Mouse (Mus musculus): ENCODE measurements around the gene Pcsk5.
A peak's percentile ranks its signal among the peaks of the same experiment; 100 is the strongest.
"Not testable (repeated sequence)": the region's sequence is repeated elsewhere in the genome, so short reads cannot be mapped to it uniquely, and the experiment has no call there.

The Pcsk5 gene

GRCm38 (mm10) chr19:17473138-17473537 is 364.3 kb downstream of the Pcsk5 start:
- not testable (repeated sequence) for DNase-seq (ENCODE audit: low spot score)

DNA sequence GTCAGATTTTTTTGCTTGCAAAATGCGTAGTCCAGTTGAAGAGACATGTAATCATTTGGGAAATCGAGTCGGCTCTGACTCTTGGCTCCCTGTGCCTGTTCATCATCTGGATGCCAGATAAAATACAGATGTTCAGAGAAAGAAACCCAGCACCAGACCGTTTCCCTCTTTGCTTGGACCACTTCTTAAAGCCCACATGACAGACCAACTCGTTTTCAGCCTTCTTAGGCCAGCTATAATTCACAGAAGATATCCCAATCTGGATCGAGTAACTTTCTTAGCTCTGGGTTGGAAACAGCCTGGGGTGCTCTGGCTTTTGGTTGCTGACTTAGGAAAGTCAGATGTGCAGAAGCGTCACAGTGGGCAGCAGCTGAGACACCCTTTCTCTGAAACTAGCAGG is 365.6 kb downstream of the Pcsk5 start:
- no peak for DNase-seq (ENCODE audit: low spot score)

GRCm38 (mm10) chr19:17471196-17471595 is 366.2 kb downstream of the Pcsk5 start:
- DNase-seq (ENCODE audit: low spot score), result no peak

DNA sequence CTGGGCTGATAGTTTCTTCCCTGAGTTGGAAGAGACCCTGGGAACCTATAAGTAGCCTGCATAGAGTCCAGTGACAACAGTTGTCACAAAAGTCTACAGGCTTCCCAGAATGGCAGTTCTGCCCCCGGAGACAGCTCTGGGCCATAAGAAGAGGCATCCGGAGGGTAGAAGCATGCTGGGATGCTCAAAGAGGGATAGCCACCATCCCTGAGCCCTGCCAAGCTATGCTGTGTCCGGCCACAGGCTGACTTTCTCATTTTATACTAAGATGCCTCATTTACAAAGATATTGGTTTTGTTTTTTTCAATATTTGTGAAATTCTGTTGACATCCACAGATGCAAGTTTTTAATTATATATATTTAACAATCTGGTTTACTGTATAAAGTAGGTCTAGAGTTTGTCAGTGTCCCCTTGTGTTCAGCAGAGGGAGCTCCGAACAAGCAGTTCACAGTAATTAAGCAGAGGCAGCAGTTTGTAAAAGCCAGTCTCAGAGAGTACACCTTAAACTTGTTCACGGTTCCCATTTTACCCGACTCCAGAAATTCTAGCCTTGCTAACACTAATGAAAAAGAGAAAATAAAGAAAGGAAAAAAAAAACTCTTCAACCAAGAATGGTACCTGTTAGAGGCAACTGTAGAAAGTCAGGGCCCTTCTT is 369.7 kb downstream of the Pcsk5 start:
- no peak for DNase-seq (ENCODE audit: low spot score)

GRCm38 (mm10) chr19:17452001-17452400 is 385.4 kb downstream of the Pcsk5 start:
- DNase-seq (ENCODE audit: low spot score), result no peak

DNA sequence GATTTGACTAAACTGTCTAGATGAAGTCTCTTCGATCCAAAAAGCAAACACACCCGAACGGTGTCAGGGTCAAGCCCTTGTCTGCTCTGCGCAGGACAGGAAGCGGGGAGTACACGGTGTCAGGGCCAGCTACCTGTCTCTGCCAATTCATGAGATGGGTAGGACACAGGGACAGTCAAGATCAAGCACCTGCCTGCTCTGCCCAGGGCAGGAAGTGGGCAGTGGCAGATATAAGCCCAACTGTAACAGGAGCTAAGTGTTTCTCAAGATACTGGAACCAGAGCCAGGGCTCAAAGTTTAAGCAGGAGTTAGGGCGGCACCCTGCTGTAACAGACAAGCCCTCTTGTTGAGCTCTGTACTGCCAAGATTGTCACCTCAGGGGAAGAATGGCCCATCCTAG is 393.9 kb downstream of the Pcsk5 start:
- no peak for DNase-seq (ENCODE audit: low spot score)

DNA sequence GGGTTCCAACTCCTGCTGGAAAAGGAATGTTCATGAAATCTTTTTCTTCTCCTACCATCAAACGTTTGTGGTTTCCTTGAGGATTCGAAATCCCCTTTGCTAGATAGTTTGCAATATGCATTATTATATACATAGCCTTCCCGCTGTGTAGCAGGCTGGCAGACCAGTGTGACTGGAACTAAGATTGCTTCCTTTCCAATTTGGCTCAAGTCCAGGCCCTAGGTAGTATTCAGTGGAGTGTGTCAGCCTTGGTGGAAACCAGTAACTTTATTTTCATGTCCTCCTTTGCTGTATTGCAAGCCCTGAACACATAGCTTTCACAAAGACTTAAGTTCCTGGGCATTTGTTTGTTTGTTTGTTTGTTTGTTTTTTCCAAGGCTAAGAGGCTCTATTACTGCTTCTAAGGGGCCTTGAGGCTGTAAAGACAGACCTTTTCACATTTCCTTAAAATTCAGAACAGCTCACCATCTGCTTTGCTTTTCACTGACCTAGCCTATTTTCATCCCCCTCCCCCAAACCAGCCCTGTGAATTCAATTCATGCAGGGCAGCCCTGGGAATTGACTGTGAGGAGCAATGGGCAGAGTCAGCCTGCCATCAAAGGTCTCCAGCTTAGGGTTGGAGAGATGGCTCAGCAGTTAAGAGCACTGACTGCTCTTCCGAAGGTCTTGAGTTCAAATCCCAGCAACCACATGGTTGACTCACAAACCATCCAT is 397.8 kb downstream of the Pcsk5 start:
- DNase-seq (ENCODE audit: low spot score), result no peak

DNA sequence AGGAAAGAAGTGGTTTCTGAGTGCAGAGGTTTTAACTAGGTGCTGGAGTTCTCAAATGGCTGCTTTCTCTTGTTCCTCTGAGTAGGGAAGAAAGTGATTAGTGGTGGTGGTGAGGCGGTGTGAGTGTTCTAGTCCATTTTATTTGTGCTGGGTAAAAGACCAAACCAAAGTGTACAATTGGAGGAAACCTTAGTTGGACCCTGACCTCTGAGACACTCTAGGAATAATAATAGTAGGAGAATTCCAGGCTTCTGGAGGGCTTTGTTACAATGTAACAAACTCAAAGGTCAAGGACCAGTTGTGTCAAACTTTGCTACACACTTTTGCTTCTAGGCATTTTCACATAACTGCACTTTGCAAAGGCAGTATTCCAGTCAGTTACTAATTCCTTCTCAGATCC is 400.8 kb downstream of the Pcsk5 start:
- DNase-seq (ENCODE audit: low spot score), result peak; percentile 10

GRCm38 (mm10) chr19:17428561-17428914 is 408.9 kb downstream of the Pcsk5 start:
- DNase-seq (ENCODE audit: low spot score), result no peak

DNA sequence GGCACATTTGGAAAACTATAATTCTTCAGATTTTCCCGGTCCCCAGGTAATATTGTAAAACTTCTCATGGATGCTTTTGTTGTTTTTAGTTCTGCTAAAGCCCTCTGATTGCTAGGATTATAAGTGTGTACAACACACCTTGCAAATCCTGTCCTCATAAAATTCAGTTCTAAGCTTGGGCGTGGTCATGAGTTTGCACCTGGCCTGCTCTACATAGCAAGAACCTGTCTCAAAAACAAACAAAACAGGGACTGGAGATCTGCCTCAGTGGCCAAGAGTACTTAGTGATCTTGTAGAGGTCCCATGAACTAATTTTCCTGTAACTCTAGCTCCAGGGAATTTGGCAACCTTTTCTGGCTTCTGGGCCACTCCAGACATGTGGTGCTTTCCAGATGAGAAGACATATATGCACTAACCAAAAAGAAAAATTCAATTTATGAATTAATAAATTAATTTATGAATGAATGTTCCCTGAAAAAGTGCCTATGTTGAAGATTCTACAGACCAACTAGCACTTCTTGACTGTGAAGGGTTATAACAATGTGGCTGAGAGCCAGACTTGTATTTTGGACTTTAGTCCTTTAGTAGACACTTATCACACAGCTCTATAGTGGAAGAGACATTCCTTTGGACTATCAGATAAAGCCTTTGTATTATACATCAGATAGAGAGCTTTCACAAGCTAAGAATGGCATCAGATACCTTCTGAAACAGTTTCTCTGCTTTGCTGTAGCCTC is 409.4 kb downstream of the Pcsk5 start:
- no peak for DNase-seq (ENCODE audit: low spot score)

DNA sequence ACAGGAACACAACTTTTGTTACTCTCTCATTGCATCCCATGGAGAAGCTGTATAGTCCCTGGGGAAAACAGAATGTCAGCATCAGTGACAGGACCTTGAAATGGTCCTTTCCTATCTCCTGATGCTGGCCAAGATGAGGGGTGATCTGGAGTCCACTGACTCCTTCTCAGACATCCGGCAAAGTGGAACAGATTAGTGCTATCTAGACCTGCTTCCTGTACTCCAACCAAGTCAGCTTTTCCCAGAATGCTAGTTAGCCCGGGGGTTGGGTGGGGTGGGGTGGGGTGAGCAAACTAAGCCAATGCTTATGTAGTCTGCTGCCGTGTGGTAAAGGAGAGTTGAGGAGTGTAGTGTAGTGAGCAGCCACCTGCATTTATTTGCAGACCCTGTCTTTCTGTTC is 414.1 kb downstream of the Pcsk5 start:
- DNase-seq (ENCODE audit: low spot score), result no peak

DNA sequence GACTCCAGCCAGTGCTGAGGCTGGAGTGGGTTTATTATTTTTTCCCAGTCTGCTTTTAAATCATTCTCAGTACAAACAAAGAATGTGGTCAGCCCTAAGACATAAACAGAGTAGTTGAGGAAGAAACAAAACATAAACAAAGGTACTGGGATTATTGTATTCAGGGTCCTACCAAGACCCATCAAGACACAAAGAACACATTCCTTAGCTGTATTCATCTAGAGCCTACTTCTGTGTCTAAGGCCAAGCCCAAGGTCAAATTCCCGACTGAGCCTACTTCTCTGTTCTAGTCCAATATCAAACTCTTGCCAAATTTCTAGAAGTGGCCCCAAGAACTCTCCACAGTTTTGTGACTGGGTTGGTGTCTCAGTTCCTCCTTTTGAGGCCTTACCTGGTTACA is 419.6 kb downstream of the Pcsk5 start:
- no peak for DNase-seq (ENCODE audit: low spot score)

- no peak for DNase-seq (ENCODE audit: low spot score)
Observed at GRCm38 (mm10) chr19:17412915-17413459, 424.4 kb downstream of the Pcsk5 start.

- DNase-seq (ENCODE audit: low spot score), result no peak
Observed at GRCm38 (mm10) chr19:17410465-17411065, 426.9 kb downstream of the Pcsk5 start.

DNA sequence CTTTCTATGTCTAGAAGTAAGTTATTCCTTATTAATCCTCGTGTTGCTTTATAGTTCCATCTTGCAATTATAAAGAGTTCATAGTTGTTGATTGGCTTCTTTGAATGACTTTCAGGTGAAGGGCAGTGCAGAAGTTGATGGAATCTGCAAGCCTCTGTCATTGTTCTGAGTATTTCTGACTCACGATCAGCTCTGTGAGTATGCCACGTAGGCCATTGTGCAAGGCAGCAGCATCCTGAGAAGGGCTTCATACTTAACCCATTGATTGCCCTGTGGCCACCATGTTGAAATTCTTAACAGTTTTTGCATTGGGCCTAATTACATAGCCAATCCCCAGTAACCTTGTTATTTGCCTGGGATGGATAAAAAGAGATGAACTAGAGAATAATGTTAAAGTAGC is 428.1 kb downstream of the Pcsk5 start:
- DNase-seq (ENCODE audit: low spot score), result no peak

- DNase-seq (ENCODE audit: low spot score), result no peak
Observed at GRCm38 (mm10) chr19:17408591-17408990, 428.8 kb downstream of the Pcsk5 start.

GRCm38 (mm10) chr19:17406823-17407222 is 430.6 kb downstream of the Pcsk5 start:
- no peak for DNase-seq (ENCODE audit: low spot score)

DNA sequence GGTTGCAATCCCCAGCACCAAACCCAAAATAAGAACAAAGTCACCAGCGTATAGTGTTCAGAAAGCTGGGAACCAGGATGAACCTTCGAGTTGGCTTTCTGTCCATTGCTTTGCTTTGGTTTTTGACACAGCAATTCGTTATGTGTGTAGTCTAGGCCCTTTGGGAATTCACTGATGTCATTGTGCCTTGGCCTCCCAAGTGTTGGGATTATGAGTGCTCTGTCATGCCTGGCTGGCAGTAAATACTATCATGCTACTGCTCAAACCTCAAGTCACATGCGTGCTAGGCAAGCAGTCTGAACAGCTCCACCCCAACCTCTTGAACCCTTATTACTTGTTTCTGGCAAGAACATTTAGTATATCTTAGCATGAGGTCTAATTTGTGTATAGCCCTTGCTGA is 434.3 kb downstream of the Pcsk5 start:
- no peak for DNase-seq (ENCODE audit: low spot score)

GRCm38 (mm10) chr19:17400571-17400970 is 436.9 kb downstream of the Pcsk5 start:
- DNase-seq (ENCODE audit: low spot score), result no peak

DNA sequence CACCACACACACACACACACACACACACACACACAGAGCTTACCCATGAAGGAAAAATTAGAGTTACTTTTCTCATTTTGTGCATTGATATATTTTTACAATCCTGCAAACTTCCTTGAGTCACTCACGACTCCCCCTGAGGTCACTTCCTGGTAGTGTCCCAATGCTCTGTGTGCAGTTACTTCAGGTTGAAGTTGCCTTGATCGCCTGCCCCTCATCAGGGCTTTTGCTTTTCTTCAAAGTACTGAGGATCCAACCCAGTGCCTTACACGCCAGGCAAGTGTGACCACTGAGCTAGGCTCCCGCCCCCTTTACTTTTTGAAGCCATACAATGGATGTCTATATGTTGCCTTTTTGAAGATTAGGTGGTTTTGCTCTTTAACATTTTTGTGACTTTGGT is 437.5 kb downstream of the Pcsk5 start:
- no peak for DNase-seq (ENCODE audit: low spot score)

DNA sequence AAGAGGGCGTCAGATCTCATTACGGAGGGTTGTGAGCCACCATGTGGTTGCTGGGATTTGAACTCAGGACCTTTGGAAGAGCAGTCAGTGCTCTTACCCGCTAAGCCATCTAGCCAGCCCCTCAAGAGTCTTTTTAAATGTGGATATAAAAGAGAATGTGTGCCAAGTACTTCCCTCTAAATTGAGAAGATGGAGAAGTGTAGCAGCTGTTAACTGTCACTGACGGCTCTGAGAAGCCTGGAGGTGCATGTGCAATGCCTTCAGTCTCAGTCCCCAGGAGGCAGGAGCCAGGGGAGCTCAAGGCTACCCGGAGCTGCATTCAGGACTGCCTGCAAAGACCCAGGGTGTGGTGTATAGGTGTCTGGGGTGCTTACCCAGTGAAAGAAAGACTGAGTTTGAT is 439.5 kb downstream of the Pcsk5 start:
- no peak for DNase-seq (ENCODE audit: low spot score)

DNA sequence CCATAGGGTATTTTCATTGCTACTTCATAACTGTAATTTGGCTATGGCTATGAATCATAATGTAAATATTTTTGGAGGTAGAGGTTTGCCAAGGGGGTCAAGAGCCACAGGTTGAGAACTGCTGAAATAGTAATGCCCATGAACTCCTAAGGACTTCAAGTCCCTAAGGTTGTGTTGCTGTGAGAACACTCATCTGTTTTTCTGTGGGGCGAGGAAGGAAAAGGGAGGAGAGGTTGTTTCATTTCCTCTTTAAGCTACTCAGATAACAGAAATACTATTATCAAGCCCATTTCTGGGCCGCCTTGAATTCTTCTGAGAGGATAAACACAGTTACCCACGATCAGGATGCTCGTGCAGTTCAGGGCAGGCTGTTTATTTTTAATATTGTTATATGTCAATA is 440.6 kb downstream of the Pcsk5 start:
- DNase-seq (ENCODE audit: low spot score), result no peak
